Mouse (Mus musculus): ENCODE measurements around the gene Gm21954.

The Gm21954 gene

GRCm38 (mm10) chr3:55462904-55463668, 8.9 kb downstream of the Gm21954 start:
- DNase-seq (ENCODE audit: low spot score in 2 of 2): no peak

GRCm38 (mm10) chr3:55461685-55462655, 10.0 kb downstream of the Gm21954 start:
- DNase-seq (ENCODE audit: low spot score in 2 of 2): no peak

- no peak for DNase-seq (ENCODE audit: low spot score in 2 of 2)
Measured at GRCm38 (mm10) chr3:55461092-55461491, 10.9 kb downstream of the Gm21954 start.

- no peak for DNase-seq (ENCODE audit: low spot score in 2 of 2)
Measured at GRCm38 (mm10) chr3:55452464-55452863, 19.5 kb downstream of the Gm21954 start.

GRCm38 (mm10) chr3:55451877-55452276, 20.1 kb downstream of the Gm21954 start:
- DNase-seq (ENCODE audit: low spot score in 2 of 2): no peak

GRCm38 (mm10) chr3:55451035-55451434, 21.0 kb downstream of the Gm21954 start:
- DNase-seq (ENCODE audit: low spot score in 2 of 2): no peak

- DNase-seq (ENCODE audit: low spot score in 2 of 2): no peak
Measured at GRCm38 (mm10) chr3:55449148-55449547, 22.9 kb downstream of the Gm21954 start.

GRCm38 (mm10) chr3:55447486-55448460, 24.2 kb downstream of the Gm21954 start:
- DNase-seq (ENCODE audit: low spot score in 2 of 2): peak in 1 of 2 experiments; percentile 22

- DNase-seq (ENCODE audit: low spot score in 2 of 2): no peak
Measured at GRCm38 (mm10) chr3:55446681-55447080, 25.3 kb downstream of the Gm21954 start.

GRCm38 (mm10) chr3:55443725-55444124, 28.3 kb downstream of the Gm21954 start:
- DNase-seq (ENCODE audit: low spot score in 2 of 2): no peak

- DNase-seq (ENCODE audit: low spot score in 2 of 2): no peak
Measured at GRCm38 (mm10) chr3:55443271-55443670, 28.7 kb downstream of the Gm21954 start.

- DNase-seq (ENCODE audit: low spot score in 2 of 2): no peak
Measured at GRCm38 (mm10) chr3:55442012-55442645, 29.9 kb downstream of the Gm21954 start.

GRCm38 (mm10) chr3:55440342-55440741, 31.7 kb downstream of the Gm21954 start:
- DNase-seq (ENCODE audit: low spot score in 2 of 2): no peak

- no peak for DNase-seq (ENCODE audit: low spot score in 2 of 2)
Measured at GRCm38 (mm10) chr3:55438824-55439446, 33.1 kb downstream of the Gm21954 start.

GRCm38 (mm10) chr3:55434276-55434675, 37.7 kb downstream of the Gm21954 start:
- no peak for DNase-seq (ENCODE audit: low spot score in 2 of 2)

- DNase-seq (ENCODE audit: low spot score in 2 of 2): no peak
Measured at GRCm38 (mm10) chr3:55431223-55431622, 40.8 kb downstream of the Gm21954 start.

GRCm38 (mm10) chr3:55430022-55430549, 41.9 kb downstream of the Gm21954 start:
- DNase-seq (ENCODE audit: low spot score in 2 of 2): no peak

GRCm38 (mm10) chr3:55423640-55424397, 48.2 kb downstream of the Gm21954 start:
- no peak for DNase-seq (ENCODE audit: low spot score in 2 of 2)

- no peak for DNase-seq (ENCODE audit: low spot score in 2 of 2)
Measured at GRCm38 (mm10) chr3:55420436-55421083, 51.5 kb downstream of the Gm21954 start.

All from urinary bladder, adult 18-20 months (tissue).